Mouse (Mus musculus): ENCODE results near the gene Bud23. TPM values are rescaled to one million over a fixed set of nuclear protein-coding genes. Genes with fewer than 3 reads are reported as not detected.
"Not testable (repeated sequence)": the region's sequence is repeated elsewhere in the genome, so short reads cannot be mapped to it uniquely, and the experiment has no call there.

Gene Bud23
- total RNA-seq, 2 experiments from 2014 or later, result 104 to 138 TPM

DNA sequence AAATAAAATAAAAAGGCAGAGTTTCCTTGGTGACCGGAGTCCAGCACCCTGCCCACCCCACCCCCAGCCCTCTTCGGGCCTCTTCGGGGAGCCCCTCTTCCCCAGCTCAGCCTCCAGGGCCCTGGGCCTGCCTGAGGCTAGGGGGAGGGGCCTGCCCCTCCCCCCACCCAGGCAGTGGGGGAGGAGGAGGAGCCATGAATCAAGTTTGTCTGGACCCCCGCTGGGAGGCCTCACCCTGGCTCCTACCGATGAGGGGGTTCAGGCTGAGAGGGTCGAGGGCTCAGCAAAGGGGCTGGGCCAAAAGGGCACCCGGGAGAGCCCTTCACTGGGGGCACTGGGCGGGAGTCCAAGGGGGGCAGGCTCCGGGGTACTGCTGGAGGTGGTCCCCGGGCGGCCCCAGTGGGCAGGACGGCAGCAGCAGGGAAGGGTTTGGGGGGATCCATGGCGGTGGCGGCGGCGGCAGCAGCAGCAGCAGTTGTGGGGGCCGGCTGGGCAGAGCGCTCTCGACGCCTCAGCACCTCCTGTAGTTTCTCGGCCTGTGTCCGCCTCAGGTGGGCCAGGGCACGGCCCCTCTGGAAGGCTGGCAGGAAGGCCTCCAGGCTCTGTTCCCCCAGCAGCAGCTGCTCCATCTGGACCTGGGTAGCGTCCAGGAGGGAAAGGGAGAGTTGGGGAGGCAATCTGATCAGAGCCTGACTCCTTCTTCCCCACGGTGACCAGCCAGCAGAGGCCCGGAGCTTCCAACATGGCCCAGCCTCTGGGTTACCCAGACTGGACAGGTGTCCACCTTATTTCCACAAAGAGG lies 8.8 kb upstream of the Bud23 start:
- no peak for ATAC-seq (replicated peaks; ENCODE audit: low FRiP score, low TSS enrichment, poor library complexity, severe bottlenecking)

DNA sequence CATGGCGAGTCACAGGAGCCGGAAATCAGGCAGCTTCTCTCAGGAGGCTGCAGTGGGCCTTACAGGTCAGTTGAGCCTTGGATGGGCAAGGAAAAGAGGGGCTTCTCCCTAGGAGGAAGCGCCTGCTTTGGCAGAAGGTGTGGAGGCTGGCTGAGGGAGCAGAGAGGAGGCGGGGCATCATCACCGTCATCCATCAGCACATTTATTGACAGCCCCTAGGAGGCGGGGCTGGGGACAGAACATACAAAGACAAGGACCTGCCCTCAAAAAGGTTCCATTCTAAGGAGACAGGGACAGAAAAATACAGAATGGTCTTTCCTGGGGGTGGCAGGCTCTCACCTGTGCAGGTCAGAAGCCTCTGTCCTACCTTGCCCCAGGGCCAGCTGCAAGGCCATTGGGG lies 8.0 kb upstream of the Bud23 start:
- no peak for ATAC-seq (replicated peaks; ENCODE audit: low FRiP score, low TSS enrichment, poor library complexity, severe bottlenecking)

- ATAC-seq (replicated peaks; ENCODE audit: low FRiP score, low TSS enrichment, poor library complexity, severe bottlenecking), result no peak
Observed at GRCm38 (mm10) chr5:135072061-135072460, 7.3 kb upstream of the Bud23 start.

DNA sequence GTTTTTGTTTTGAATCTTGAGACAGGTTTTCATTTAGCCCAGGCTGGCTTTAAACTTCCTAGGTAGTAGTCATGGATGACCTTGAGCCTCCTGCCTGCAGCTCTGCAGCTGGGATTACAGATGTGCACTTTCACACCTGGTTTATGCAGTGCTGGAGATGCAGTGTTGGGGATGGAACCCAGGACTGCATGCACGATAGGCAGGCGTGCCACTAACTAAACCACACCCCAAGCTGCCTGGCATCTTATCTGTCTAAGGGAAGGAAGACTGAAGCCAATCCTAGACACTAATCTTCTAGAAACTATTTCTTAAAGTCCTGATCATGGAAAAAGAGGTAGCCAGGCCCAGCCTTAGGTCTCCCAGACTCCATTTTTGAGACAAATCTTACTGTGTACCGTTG lies 5.7 kb upstream of the Bud23 start:
- peak; percentile 68 for ATAC-seq (replicated peaks; ENCODE audit: low FRiP score, low TSS enrichment, poor library complexity, severe bottlenecking)

GRCm38 (mm10) chr5:135066008-135066407 lies 1.2 kb upstream of the Bud23 start:
- ATAC-seq (replicated peaks; ENCODE audit: low FRiP score, low TSS enrichment, poor library complexity, severe bottlenecking), result no peak

DNA sequence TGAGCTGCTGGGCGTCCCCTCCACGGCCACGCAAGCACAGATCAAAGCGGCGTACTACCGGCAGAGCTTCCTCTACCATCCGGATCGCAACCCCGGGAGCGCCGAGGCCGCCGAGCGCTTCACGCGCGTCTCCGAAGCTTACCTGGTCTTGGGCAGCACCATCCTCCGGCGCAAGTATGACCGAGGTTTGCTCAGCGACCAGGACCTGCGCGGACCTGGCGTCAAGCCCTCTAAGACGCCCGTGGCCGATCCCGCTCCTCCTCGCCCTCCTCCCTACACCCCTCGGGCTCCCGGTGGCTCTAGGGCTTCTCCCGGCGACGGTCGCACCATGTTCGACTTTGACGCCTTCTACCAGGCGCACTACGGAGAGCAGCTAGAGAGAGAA lies 385 bp downstream of the Bud23 start:
- ATAC-seq (replicated peaks; ENCODE audit: low FRiP score, low TSS enrichment, poor library complexity, severe bottlenecking), result peak; percentile 53

DNA sequence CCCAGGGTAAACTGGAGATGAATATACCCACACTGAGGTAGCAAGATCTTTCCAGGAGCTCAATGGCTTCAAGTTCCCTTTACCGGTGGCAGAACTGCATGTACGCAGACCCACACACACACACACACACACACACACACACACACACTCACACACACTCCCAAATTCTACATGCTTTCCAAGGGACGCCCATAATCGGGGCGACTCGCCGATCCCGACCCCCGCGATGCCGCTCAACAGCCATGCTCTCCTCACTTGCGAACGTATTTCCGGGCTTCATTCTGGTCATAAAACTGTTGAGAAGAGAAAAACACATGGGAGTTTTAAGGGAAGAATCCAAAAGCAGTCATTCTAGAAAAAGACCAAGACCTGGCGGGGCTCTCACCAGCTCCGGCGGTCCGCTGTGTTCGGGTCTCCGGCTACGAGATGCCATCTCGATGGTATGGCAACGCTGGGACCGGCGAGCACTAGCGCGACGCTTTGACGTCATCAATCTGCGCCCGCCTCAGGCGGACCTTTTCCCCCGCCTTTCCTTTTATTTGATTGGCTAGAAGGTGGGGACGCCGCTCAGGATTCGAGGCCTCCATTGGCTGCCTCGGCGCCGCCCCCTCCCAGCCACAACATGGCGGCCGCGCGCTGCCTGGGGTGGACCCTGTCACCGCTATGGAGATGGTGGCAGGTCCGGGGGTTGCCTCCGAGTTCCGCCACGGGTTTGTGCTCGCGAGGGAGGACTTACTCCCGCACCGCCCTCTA lies 954 bp downstream of the Bud23 start, which contains the start of gene Dnajc30:
Dnajc30 (plus strand) TSS at position 574 of the 753 bp plus-strand sequence.
- peak; percentile 99 for ATAC-seq (replicated peaks; ENCODE audit: low FRiP score, low TSS enrichment, poor library complexity, severe bottlenecking)

- ATAC-seq (replicated peaks; ENCODE audit: low FRiP score, low TSS enrichment, poor library complexity, severe bottlenecking), result no peak
Observed at GRCm38 (mm10) chr5:135053356-135053755, 11.4 kb downstream of the Bud23 start.

DNA sequence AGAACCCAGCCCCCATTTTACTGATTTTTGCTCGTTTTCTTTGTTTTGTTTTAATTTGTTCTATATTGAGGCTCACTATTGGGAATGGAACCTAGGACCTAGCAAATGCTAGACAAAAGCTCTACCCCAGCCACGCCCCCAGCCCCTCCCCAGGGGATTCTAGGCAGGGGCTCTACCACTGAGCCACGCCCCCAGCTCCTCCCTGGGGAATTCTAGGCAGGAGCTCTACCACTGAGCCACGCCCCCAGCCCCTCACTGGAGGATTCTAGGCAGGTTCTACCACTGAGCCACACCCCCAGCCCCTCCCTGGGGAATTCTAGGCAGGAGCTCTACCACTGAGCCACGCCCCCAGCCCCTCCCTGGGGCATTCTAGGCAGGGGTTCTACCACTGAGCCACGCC lies 15.5 kb downstream of the Bud23 start:
- ATAC-seq (replicated peaks; ENCODE audit: low FRiP score, low TSS enrichment, poor library complexity, severe bottlenecking), result not testable (repeated sequence)

DNA sequence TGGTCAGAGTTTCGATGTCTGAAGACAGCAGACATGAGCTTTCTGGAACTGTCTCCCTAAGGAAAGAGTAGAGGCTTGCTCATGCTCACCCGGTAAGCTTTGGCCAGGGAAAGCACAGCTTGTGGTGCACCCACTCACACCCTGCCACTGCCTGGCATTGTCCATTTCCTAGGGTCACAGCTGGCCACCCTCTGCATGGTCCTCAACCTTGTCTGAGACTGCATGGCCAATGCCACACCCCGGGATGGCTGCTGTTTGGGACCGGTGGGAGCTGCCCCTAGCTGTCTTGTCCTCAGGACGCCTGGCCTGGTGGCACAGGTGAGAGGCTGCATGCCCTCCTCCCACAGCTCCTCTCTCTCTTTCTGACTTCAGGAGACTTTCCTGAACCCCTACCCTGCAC lies 16.2 kb downstream of the Bud23 start:
- ATAC-seq (replicated peaks; ENCODE audit: low FRiP score, low TSS enrichment, poor library complexity, severe bottlenecking), result no peak

- ATAC-seq (replicated peaks; ENCODE audit: low FRiP score, low TSS enrichment, poor library complexity, severe bottlenecking), result no peak
Observed at GRCm38 (mm10) chr5:135044575-135044974, 20.2 kb downstream of the Bud23 start.

DNA sequence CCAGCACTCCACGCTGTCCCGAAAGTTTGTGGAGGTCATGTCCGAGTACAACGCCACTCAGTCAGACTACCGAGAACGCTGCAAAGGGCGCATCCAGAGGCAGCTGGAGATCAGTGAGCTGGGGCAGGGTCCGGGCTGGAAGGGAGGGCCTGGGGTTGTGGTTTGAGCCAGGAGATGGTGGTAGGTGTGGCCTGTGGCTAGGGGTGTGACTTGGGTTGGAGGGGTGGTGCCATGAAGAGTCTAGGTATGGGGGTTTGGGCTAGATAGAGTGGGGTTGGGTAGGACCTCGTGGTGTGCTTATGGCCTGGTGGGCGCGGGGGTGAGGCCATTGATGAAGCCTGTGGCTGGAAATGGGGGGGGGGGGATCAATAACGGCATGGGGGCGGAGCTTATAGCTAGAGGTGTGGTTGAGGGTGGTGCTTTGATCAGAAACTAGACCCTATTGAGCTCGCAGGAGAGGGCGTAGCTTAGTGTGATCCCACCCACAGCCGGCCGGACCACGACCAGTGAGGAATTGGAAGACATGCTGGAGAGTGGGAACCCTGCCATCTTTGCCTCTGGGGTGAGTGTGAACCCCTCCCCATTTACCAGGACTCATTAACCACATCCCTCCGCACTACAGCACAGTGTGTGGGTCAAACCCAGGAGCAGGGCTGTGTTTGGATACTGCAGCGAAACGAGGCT lies 22.5 kb downstream of the Bud23 start:
- 0 out of 2 replicates have a peak, but pooled peaks have one; percentile 23 for ATAC-seq (replicated peaks; ENCODE audit: low FRiP score, low TSS enrichment, poor library complexity, severe bottlenecking)

- ATAC-seq (replicated peaks; ENCODE audit: low FRiP score, low TSS enrichment, poor library complexity, severe bottlenecking), result no peak
Observed at GRCm38 (mm10) chr5:135040777-135041176, 24.0 kb downstream of the Bud23 start.

- no peak for ATAC-seq (replicated peaks; ENCODE audit: low FRiP score, low TSS enrichment, poor library complexity, severe bottlenecking)
Observed at GRCm38 (mm10) chr5:135040059-135040458, 24.7 kb downstream of the Bud23 start.

GRCm38 (mm10) chr5:135039541-135039940 lies 25.2 kb downstream of the Bud23 start:
- no peak for ATAC-seq (replicated peaks; ENCODE audit: low FRiP score, low TSS enrichment, poor library complexity, severe bottlenecking)

GRCm38 (mm10) chr5:135037946-135038345 lies 26.8 kb downstream of the Bud23 start:
- no peak for ATAC-seq (replicated peaks; ENCODE audit: low FRiP score, low TSS enrichment, poor library complexity, severe bottlenecking)

DNA sequence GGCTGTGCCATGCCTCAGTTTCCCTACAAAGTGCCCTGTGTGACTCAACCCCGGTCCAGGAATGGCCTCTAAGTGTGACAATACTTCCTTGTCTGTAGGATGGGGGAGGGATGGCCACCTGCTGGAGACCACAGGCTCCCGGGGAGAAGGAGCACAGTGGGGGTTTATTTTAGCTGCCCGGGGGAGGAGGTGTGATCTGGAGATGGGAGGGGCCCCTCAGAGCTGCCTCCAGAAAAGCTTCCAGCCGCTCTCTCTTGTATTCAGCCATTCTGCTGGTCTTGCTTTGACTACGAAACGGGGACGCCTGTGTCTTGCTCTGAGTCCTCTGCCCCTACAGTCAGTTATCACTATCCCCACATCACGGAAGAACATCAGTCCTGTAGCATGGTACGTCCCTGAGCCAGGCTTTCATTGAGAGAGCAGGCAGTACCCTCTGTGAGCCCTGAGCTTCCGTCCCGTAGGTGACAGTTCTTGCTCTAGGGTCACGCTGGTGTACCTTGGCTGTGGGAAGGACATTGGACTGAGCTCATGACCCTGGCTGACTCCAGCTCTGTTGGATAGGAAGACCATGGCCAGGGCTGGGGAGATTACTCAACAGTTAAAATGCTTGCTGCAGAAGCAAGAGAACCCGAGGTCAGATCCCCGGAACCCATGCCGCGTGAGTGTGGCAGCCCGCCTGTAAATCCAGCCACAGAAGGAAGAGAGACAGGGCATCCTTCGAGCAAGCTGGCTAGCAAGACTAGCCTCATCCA lies 29.0 kb downstream of the Bud23 start:
- no peak for ATAC-seq (replicated peaks; ENCODE audit: low FRiP score, low TSS enrichment, poor library complexity, severe bottlenecking)

DNA sequence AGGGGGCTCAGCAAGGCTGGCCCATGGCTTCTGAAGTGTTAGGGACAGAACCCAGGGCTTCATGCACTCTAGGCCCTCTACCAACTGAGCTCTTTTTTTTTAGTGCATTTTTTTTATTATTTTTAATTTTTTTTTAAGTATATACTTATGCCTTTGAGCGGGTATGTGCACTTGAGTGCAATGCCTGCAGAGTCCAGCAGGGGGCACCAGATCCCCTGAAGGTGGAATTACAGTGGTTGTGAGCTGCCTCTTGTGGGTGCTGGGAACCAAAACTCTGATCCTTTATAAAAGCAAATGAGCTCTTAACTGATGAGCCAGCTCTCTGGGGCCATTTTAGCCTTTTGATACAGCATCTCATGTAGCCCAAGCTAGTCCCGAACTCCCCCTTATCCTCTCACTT lies 30.2 kb downstream of the Bud23 start:
- ATAC-seq (replicated peaks; ENCODE audit: low FRiP score, low TSS enrichment, poor library complexity, severe bottlenecking), result no peak

DNA sequence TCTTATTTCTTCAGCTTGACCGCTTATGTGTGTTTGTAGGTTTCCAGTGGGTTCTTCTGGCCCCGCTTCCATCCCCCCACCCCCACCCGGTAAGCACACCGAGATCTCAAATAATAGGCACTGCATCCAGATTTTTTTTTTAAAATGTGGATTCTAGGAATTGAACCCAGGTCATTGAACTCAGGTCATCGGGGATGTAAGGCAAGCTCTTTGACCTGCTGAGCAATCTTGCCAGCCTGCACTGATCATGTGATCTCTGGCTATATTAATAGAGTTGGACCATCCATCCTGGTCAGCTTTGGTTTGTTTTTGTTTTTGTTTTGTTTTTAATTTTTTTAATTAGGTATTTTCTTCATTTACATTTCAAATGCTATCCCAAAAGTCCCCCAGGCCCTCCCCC lies 32.2 kb downstream of the Bud23 start:
- no peak for ATAC-seq (replicated peaks; ENCODE audit: low FRiP score, low TSS enrichment, poor library complexity, severe bottlenecking)

All from megakaryocyte-erythroid progenitor cell, adult 5-6 weeks (primary cell).